Mouse (Mus musculus) cortical plate, adult 2 months (tissue): ENCODE measurements around the gene Taf6l.

ENCODE experiments used
- CTCF ChIP-seq: fragments of 200-500 bp; IDR thresholded peaks from 2 replicates; pipeline ENCODE4 v1.5.1; 2011; ENCODE audit warnings: mild to moderate bottlenecking, control low read depth, low read length; ENCODE audit not compliant: insufficient read depth; ENCODE audit errors: extremely low read depth
- POLR2A ChIP-seq: fragments of 200-500 bp; IDR thresholded peaks from 2 replicates; pipeline ENCODE4 v1.6.1; 2011; ENCODE audit warnings: mild to moderate bottlenecking, low read length, control low read depth; ENCODE audit not compliant: insufficient read depth; ENCODE audit errors: extremely low read depth

DNA sequence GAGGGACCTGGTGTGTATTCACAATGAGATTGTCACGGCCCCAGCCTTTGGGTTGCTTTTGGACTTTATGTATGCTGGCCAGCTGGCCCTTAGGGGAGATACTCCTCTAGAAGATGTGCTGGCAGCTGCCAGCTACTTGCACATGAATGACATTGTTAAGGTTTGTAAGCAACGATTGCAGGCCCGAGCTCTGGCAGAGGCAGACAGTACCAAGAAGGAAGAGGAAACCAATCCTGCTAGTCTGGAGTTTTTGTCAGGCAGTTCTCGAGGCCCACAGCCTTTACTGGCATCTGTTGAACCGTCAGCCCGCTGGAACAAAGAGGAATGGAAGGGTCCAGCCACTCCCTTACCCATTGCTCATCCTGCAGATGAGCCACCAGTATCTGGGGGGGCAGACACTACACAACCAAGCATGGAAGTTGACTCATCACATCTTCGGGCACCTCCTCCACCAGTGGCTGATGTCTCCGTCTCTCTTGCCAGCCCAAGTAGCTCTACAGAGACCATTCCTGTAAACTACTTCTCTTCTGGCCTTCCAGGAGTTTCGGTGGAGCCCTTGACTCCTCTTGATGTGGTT, 17.1 kb upstream of the Taf6l start:
- TF ChIP-seq POLR2A (no peak), CTCF (no peak)
